9 mouse cellular contexts compared by ENCODE assay signal in the genomic region with DNA sequence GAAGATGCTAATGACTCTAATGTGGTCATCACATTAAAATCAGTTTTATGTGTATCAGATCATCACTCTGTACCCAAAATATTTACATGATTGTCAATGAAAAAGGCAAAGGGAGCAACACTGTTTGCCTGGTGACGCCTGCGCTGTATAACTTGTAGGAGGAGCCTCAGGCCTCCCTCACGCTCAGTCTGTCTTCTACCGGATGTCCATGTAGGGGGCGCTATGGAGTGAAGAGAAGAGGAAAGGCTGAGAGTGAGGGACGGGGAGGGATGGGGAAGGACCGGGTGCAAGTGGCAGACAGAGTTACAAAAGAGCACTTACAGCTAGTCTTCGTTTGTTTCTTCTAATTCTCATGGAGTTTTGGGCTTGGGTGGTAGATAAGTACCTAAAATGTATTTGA. TPM values are rescaled to one million over a fixed set of nuclear protein-coding genes. Genes with fewer than 3 reads are reported as not detected.
A peak's percentile ranks its signal among the peaks of the same experiment; 100 is the strongest.
DNase-seq lines count a peak whose midpoint lies in the region; TF ChIP-seq lines count a peak whose summit lies in the region.
"Had no signal": no experiment of that assay in that cellular context is flagged by ENCODE, and none has a peak within 500 bp of the region (broad histone marks: within the 10 kb centered on the region; RNA-seq: fewer than 3 reads in every experiment).

No protein-coding gene starts in this region.

- no peak overlapping the region for H3K4me3 ChIP-seq in gastrocnemius, adult 2 months
- H3K4me3 ChIP-seq in cortical plate, adult 2 months (ENCODE audit: insufficient read depth, low read length): no peak overlapping the region

- peak; percentile 33; the same call in 1 of the 2 replicates for TF ChIP-seq CTCF in gastrocnemius, adult 2 months (IDR thresholded peaks at IDR 0.05)
- TF ChIP-seq CTCF in cortical plate, adult 2 months (IDR thresholded peaks at IDR 0.05; ENCODE audit: extremely low read depth, insufficient read depth, low read length): peak; percentile 32

- H3K4me1 ChIP-seq in cortical plate, adult 2 months (ENCODE audit: control insufficient read depth, insufficient read depth, low read length): peaks cover 1% of the 10 kb centered on the region; the same call in 1 of the 2 replicates

- TF ChIP-seq POLR2A in cortical plate, adult 2 months (IDR thresholded peaks at IDR 0.05; ENCODE audit: extremely low read depth, insufficient read depth, low read length): no peak

- intact Hi-C loops in gastrocnemius, adult 2 months (cut with DNase I): no loop called here
- intact Hi-C loops in heart, postnatal 25 days (cut with DNase I): no loop called here

- no peak overlapping the region for H3K27ac ChIP-seq in gastrocnemius, adult 2 months
- no peak overlapping the region for H3K27ac ChIP-seq in cortical plate, adult 2 months (ENCODE audit: insufficient read depth, low read length)

- DNase-seq in gastrocnemius, adult 2 months: no peak
- DNase-seq in gastrocnemius, postnatal 25 days: no peak
- peak; percentile 33 for DNase-seq in CD4-positive helper T cell, adult 2 months (ENCODE audit: low read depth, low spot score)
- DNase-seq in lung, postnatal 14 days: peak; percentile 45
- DNase-seq in ovary, postnatal 36 days (ENCODE audit: low spot score): no peak
- DNase-seq in gastrocnemius, adult 18-20 months (ENCODE audit: low spot score): no peak
- no peak for DNase-seq in heart, postnatal 25 days (ENCODE audit: low spot score)

RNA-seq across cellular contexts. Expression of a gene that starts 6.8 kb away (rescaled TPM):
- 10 to 100 TPM; 62.6 to 68.7 TPM for total RNA-seq in gastrocnemius, adult 2 months (2021)
- 10 to 100 TPM; 50.4 to 55.4 TPM for total RNA-seq in gastrocnemius, postnatal 25 days (2021)
- polyA plus RNA-seq in cortical plate, adult 2 months (2012; rRNA removed): 75.7 and 82.3 TPM in 2 replicates
- total RNA-seq in gastrocnemius, adult 18-20 months (2021): 10 to 100 TPM; 66.3 to 68.5 TPM
- 10 to 100 TPM; 51.4 to 52.3 TPM for total RNA-seq in heart, postnatal 25 days (2021)

RNA-seq across cellular contexts. Expression of a gene that starts 24.5 kb away (rescaled TPM):
- not detected for total RNA-seq in gastrocnemius, adult 2 months (2021)
- not detected for total RNA-seq in gastrocnemius, postnatal 25 days (2021)
- 0.25 TPM in 1 of 2 replicates, not detected in the other for polyA plus RNA-seq in cortical plate, adult 2 months (2012; rRNA removed)
- not detected for total RNA-seq in gastrocnemius, adult 18-20 months (2021)
- not detected for total RNA-seq in heart, postnatal 25 days (2021)
- total RNA-seq: heart, postnatal 10 days had no signal

RNA-seq across cellular contexts. Expression of a gene that starts 31.2 kb away (rescaled TPM):
- 1 to 10 TPM; 8.6 to 9.2 TPM for total RNA-seq in gastrocnemius, adult 2 months (2021)
- total RNA-seq in gastrocnemius, postnatal 25 days (2021): 1 to 10 TPM; 7.8 to 8.3 TPM
- polyA plus RNA-seq in cortical plate, adult 2 months (2012; rRNA removed): 38.1 and 41.4 TPM in 2 replicates
- total RNA-seq in gastrocnemius, adult 18-20 months (2021): 1 to 10 TPM; 7.5 to 9.4 TPM
- 10 to 100 TPM; 25.2 to 29.6 TPM for total RNA-seq in heart, postnatal 25 days (2021)

Comparison
In these comparisons a context has a peak if more than half of its experiments do, and no peak if none do; other contexts are left out.
1. DNase-seq: peak in CD4-positive helper T cell, adult 2 months (single experiment) and lung, postnatal 14 days (single experiment); none in gastrocnemius, adult 2 months (single experiment), gastrocnemius, postnatal 25 days (single experiment), ovary, postnatal 36 days (single experiment), gastrocnemius, adult 18-20 months (single experiment) and heart, postnatal 25 days (single experiment).